Mouse (Mus musculus) splenic B cell, adult 2 months (primary cell): ENCODE data around the gene Masp1.

ENCODE experiments used
- DNase-seq: peaks from one replicate; pipeline ENCODE4 v3.0.0-alpha.2; 2011; ENCODE audit warnings: low read depth, low spot score
- H3K27me3 ChIP-seq: 2 replicates; pipeline ENCODE4 v1.6.1; 2012; ENCODE audit warnings: mild to moderate bottlenecking, low read length, moderate library complexity, mixed read lengths; ENCODE audit not compliant: control insufficient read depth, poor library complexity, insufficient read depth, severe bottlenecking
- H3K36me3 ChIP-seq: 2 replicates; pipeline ENCODE4 v1.6.1; 2012; ENCODE audit warnings: mild to moderate bottlenecking, low read length, moderate library complexity, mixed read lengths; ENCODE audit not compliant: control insufficient read depth, poor library complexity, insufficient read depth, severe bottlenecking

The Masp1 gene

GRCm38 (mm10) chr16:23520235-23520871 lies at the start of gene Masp1, which contains the start of gene Rtp4:
Gene Masp1, minus strand, starts transcription at chr16:23520815.
Gene Rtp4, plus strand, starts transcription at chr16:23520291.
- no peak for DNase-seq
- Histone ChIP-seq H3K27me3 (no peaks in the 10 kb centered on the region), H3K36me3 (no peaks in the 10 kb centered on the region)

- no peak for DNase-seq
- H3K36me3 ChIP-seq, result no peaks in the 10 kb centered on the region
- H3K27me3 ChIP-seq, result no peaks in the 10 kb centered on the region
These were observed 47.8 kb upstream of the Masp1 start for GRCm38 (mm10) chr16:23568369-23568958.

- H3K36me3 ChIP-seq, result no peaks in the 10 kb centered on the region
- DNase-seq, result peak; percentile 15
- H3K27me3 ChIP-seq, result no peaks in the 10 kb centered on the region
These were observed 37.1 kb upstream of the Masp1 start for GRCm38 (mm10) chr16:23557669-23558068.

- DNase-seq, result peak; percentile 74
- H3K36me3 ChIP-seq, result no peaks in the 10 kb centered on the region
- H3K27me3 ChIP-seq, result no peaks in the 10 kb centered on the region
These were observed 36.6 kb upstream of the Masp1 start for GRCm38 (mm10) chr16:23557195-23557594.

- Histone ChIP-seq H3K27me3 (no peaks in the 10 kb centered on the region), H3K36me3 (no peaks in the 10 kb centered on the region)
- DNase-seq, result no peak
These were observed 34.1 kb upstream of the Masp1 start for GRCm38 (mm10) chr16:23554673-23555072.

- no peaks in the 10 kb centered on the region for H3K36me3 ChIP-seq
- no peaks in the 10 kb centered on the region for H3K27me3 ChIP-seq
- DNase-seq, result no peak
These were observed 30.5 kb upstream of the Masp1 start for GRCm38 (mm10) chr16:23550981-23551582.

- Histone ChIP-seq H3K36me3 (no peaks in the 10 kb centered on the region), H3K27me3 (no peaks in the 10 kb centered on the region)
- DNase-seq, result peak; percentile 79
These were observed 29.8 kb upstream of the Masp1 start for GRCm38 (mm10) chr16:23550346-23550980.

GRCm38 (mm10) chr16:23547783-23548182 lies 27.2 kb upstream of the Masp1 start:
- peak; percentile 13 for DNase-seq
- Histone ChIP-seq H3K36me3 (no peaks in the 10 kb centered on the region), H3K27me3 (no peaks in the 10 kb centered on the region)

GRCm38 (mm10) chr16:23544361-23544760 lies 23.7 kb upstream of the Masp1 start:
- no peak for DNase-seq
- no peaks in the 10 kb centered on the region; the same call in 1 of the 2 replicates for H3K27me3 ChIP-seq
- no peaks in the 10 kb centered on the region for H3K36me3 ChIP-seq

GRCm38 (mm10) chr16:23542866-23543265 lies 22.3 kb upstream of the Masp1 start:
- H3K27me3 ChIP-seq, result no peaks in the 10 kb centered on the region; the same call in 1 of the 2 replicates
- no peaks in the 10 kb centered on the region for H3K36me3 ChIP-seq
- DNase-seq, result no peak

- DNase-seq, result no peak
- H3K36me3 ChIP-seq, result no peaks in the 10 kb centered on the region
- no peaks in the 10 kb centered on the region; the same call in 1 of the 2 replicates for H3K27me3 ChIP-seq
These were observed 20.4 kb upstream of the Masp1 start for GRCm38 (mm10) chr16:23541046-23541445.

GRCm38 (mm10) chr16:23533707-23534106 lies 13.1 kb upstream of the Masp1 start:
- Histone ChIP-seq H3K36me3 (no peaks in the 10 kb centered on the region), H3K27me3 (no peaks in the 10 kb centered on the region)
- no peak for DNase-seq

GRCm38 (mm10) chr16:23529186-23529585 lies 8.6 kb upstream of the Masp1 start:
- DNase-seq, result no peak
- H3K27me3 ChIP-seq, result no peaks in the 10 kb centered on the region
- H3K36me3 ChIP-seq, result no peaks in the 10 kb centered on the region

- Histone ChIP-seq H3K27me3 (no peaks in the 10 kb centered on the region), H3K36me3 (no peaks in the 10 kb centered on the region)
- DNase-seq, result no peak
These were observed 1.5 kb upstream of the Masp1 start for GRCm38 (mm10) chr16:23522081-23522480.

- no peak for DNase-seq
- H3K36me3 ChIP-seq, result no peaks in the 10 kb centered on the region
- H3K27me3 ChIP-seq, result no peaks in the 10 kb centered on the region
These were observed 477 bp upstream of the Masp1 start for GRCm38 (mm10) chr16:23521092-23521491.
